Mouse (Mus musculus): ENCODE measurements around the gene Mut.
A peak's percentile ranks its signal among the peaks of the same experiment; 100 is the strongest.

Gene Mut

DNA sequence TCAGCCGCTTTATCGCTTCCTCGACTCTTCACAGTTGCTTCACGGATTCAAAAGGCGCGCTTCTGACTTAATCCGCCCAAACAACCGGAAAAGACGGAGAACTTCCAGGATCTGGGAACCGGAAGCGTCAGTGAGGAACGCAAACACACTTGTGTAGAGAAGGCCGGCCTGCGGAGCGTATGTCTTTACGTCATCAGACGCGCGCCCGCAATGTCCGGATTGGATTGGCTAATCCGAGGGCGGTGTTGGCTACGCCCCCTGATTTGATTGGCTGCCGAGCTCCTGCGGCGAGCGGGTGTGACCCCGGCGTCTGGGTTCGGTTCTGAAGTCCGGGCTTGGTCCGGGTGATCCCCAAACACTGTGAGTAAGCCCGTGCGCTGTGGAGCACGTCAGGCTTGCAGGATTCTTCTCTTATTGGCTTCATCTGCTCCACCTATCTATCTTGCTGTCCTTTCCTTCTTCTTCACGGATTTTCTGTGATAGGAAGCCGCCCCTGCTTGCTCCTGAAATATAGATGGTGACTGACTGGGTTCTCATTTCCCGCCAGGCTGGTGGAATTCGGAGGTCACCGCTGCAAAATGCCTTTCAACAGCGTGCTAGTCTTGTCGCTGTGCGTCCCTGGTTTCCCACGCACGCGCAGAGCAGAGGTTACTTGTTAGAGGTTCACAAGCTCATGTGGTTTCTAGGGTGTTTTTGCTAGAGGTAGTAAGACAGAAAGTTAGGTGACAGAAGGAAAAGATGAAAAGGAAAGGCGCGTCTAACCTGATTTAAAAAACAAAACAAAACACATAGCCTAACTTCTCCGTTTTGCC lies at the start of gene Mut, which contains the start of gene Cenpq:
Mut (plus strand) TSS at position 266 of the 812 bp plus-strand sequence.
Cenpq (minus strand) TSS at position 628 of the 812 bp plus-strand sequence.
- peak; percentile 98 for DNase-seq (ENCODE audit: low read depth, low spot score)

DNA sequence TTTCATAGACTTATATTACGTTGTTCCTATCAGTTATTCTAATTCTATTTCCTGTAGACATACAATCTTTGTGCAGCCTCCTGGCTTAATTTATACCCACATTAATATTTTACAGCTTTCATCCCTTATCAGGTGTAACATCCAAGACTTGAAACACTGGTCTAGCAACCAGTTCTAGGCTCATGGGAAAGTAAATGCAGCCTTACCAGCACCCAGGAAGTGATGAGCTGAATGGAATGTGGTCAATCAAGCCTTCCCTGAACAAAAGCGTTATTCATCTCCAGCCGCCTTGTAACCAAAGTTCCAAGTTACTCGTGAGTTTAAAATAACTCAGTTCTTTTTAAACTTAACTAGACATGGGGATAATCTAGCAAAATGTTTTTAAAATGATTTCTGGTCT lies 49.3 kb upstream of the Mut start:
- DNase-seq (ENCODE audit: low read depth, low spot score) = no peak

DNA sequence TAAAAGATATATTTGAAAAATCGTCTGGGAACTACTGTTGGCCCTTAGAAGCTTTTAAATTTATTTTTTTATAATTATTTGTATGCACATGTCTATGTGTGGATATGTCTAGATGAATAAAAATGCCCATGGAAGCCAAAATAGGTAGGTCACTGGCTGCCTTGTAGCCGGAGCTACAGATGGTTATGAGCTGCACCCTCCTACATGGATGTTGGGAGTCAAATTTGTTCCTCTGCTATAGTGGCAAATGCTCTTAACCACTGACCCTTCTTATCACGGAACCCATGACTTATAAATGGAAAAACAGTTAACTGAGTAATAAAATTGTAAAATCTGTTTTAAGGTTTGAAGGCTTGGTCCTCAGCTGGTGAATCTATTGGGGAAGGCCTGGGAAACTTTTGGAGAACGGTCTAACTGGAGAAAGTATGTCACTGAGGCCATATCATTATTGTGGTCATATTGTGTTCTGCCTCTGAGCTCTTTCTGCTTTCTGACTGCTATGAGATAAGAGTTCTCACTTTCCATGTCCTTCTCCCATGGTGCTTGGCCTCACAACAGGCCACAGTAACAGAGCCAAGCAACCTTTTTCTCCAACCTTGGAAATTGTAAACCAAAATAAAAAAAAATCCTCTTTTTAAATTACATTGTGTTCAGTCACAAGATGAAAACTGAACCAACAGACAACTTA lies 46.5 kb upstream of the Mut start:
- no peak for DNase-seq (ENCODE audit: low read depth, low spot score)

- DNase-seq (ENCODE audit: low read depth, low spot score) = no peak
Observed at GRCm38 (mm10) chr17:40896863-40897262, 37.6 kb upstream of the Mut start.

DNA sequence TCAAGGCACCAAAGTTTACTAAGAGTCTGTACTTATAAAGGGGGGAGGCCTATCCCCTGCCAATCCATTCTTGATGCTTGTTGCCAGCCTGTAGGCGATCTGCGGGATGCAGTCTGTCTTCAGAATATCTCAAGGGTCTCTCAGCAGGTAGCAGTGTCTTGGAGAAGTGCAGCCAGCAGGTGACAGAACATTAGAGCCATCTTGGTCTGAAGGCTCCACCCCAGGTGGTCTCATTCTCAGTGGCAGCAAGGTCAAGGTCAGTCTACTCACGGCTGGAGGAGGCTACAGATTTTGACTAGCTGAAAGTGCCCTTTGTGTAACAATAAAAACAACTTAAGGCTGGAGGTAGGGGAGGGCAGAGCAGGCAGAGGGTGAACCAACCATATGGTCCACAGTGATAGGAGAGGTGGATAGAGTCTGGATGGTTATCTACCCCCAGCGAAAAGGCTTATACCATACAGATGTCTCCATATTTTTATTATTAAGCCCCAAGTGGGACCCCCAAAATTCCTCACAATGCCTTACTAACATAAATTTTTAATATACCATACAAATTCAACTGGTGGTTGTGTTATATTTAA lies 34.6 kb upstream of the Mut start:
- DNase-seq (ENCODE audit: low read depth, low spot score) = no peak

- DNase-seq (ENCODE audit: low read depth, low spot score) = no peak
Observed at GRCm38 (mm10) chr17:40903345-40903744, 31.1 kb upstream of the Mut start.

GRCm38 (mm10) chr17:40904056-40904597 lies 30.4 kb upstream of the Mut start:
- DNase-seq (ENCODE audit: low read depth, low spot score) = no peak

DNA sequence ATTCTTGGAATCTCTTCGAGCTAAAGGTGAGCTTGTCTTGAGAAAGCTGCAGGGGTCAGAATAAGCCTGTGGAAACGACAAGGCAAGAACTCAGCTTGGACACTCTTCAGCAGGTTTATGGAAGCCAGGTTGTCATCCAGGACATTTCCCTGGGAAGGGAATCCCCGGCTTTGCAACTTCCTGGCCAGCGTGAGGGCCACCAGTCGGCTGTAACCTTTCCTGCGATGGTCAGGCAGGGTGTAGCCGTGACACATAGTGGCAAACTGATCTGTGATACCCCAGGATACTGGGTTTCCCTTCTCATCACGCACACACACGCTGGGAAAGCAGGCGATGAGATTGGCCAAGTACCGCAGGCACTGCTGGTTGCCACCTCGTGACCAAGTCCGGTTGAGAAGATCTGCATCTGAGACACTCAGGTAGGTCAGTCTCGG lies 29.7 kb upstream of the Mut start:
- no peak for DNase-seq (ENCODE audit: low read depth, low spot score)

DNA sequence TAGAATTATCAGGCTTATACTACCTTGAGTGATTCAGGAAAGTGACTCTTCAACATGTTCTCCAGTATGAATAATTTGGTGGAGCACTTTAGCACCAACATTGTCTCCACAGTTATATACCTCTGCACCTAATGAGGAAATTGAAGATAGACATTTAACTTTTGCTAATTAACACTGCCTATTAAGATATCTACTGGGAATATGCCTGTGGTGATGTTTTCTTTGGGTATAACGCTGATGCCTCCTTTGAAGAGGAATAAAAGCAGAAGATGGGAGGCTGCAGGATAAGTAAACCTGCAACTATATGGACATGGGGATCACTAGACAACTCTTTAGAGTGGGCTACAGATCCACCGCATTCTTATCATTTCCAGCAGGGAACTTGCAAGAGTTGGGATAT lies 20.2 kb upstream of the Mut start, which contains the start of gene Glyatl3:
Glyatl3 (minus strand) TSS at position 101 of the 400 bp plus-strand sequence.
- DNase-seq (ENCODE audit: low read depth, low spot score) = no peak

DNA sequence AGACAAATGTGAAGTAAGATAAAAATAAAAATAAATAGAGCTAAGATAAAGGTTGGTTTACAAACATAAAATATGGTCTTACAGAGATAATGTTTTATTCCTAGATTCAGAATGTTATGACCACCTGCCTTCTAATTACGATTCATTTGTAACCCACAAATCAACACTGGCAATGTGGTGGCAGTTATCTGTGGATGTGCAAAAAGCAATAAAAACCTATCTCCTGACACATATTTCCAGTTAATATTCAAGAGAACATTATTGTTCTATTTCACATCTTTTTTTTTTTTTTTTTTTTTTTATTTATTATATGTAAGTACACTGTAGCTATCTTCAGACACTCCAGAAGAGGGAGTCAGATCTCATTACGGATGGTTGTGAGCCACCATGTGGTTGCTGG lies 19.0 kb upstream of the Mut start:
- DNase-seq (ENCODE audit: low read depth, low spot score) = no peak

- DNase-seq (ENCODE audit: low read depth, low spot score) = peak; percentile 4
Observed at GRCm38 (mm10) chr17:40933985-40934384, 500 bp upstream of the Mut start.

GRCm38 (mm10) chr17:40948518-40948917 lies 14.0 kb downstream of the Mut start:
- DNase-seq (ENCODE audit: low read depth, low spot score) = no peak

DNA sequence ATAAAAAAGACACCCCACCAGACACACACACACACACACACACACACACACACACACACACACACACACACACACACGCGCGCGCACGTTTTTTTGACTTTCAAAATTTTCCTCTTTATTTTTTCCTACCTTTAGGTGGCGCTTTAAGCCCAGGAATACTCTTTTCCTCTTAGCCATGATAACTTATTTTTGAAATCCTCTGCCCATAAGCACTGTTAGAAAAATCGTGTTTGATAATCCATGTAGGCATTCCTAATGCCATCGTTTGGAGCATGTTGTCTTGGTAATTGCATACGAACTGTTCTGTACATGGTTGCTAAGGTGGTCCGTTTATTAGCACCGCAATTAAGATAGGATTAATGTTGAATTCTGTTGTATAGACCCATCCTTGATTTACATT lies 43.4 kb downstream of the Mut start:
- DNase-seq (ENCODE audit: low read depth, low spot score) = no peak

DNA sequence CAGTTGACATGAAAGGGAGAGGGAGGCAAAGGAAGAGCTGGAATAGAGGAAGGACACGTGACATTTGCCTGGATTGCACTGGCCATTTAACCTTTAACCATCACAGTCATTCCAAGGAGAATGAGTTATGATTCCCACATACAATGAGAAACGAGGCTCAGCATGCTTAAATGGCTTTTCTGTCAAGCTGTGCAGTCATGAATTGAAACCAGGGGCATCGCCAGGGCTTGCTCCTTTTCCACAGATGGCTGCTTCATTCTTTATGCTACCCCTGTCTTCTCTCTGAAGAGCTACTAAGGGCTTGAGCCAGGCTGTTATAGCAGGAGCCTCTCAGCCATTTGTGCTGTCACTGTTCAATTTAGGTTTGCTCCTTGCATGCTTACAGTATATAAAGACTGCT lies 57.6 kb downstream of the Mut start:
- DNase-seq (ENCODE audit: low read depth, low spot score) = no peak
